Mouse (Mus musculus) adrenal gland, adult 10 weeks (tissue): ENCODE data around the gene Vmn1r131. TPM values are rescaled to one million over a fixed set of nuclear protein-coding genes. Genes with fewer than 3 reads are reported as not detected.

Experiments
- polyA plus RNA-seq: library from polyadenylated mRNA; stranded (reverse); fragments of 350-450 nt; fragmentation: Illumina TruSeq; extraction: RNeasy Lipid Tissue Mini Kit (QIAGEN cat#74804); gene quantifications from one replicate; pipeline ENCODE4 v1.2.3, GENCODE M21; 2014; ENCODE audit warnings: low read depth, low replicate concordance

Vmn1r131 gene
- polyA plus RNA-seq = not detected

GRCm38 (mm10) chr7:21545990-21546389, at the start of gene Vmn1r131:
Vmn1r131 (minus strand) TSS chr7:21546090.

GRCm38 (mm10) chr7:21511480-21511879, 34.4 kb downstream of the Vmn1r131 start, which contains the start of gene Vmn1r130:
Vmn1r130 (plus strand) TSS chr7:21511780.

Other genes starting within 250 kb of the Vmn1r131 start
- gene Vmn1r126, start 244.6 kb downstream of the Vmn1r131 start, polyA plus RNA-seq = not detected
- gene Vmn1r127, start 226.2 kb downstream of the Vmn1r131 start, polyA plus RNA-seq = not detected
- not detected for gene Vmn1r128, start 196.7 kb downstream of the Vmn1r131 start, polyA plus RNA-seq
- not detected for gene Vmn1r129, start 184.8 kb downstream of the Vmn1r131 start, polyA plus RNA-seq
- gene Gm6882, start 113.3 kb downstream of the Vmn1r131 start, polyA plus RNA-seq = not detected
- gene Vmn1r130, start 34.3 kb downstream of the Vmn1r131 start, polyA plus RNA-seq = not detected
- not detected for gene Vmn1r132, start 68.0 kb upstream of the Vmn1r131 start, polyA plus RNA-seq
- gene Gm4175, start 215.4 kb upstream of the Vmn1r131 start, polyA plus RNA-seq = not detected